Mouse (Mus musculus): ENCODE results near the gene Sfxn5.

DNA sequence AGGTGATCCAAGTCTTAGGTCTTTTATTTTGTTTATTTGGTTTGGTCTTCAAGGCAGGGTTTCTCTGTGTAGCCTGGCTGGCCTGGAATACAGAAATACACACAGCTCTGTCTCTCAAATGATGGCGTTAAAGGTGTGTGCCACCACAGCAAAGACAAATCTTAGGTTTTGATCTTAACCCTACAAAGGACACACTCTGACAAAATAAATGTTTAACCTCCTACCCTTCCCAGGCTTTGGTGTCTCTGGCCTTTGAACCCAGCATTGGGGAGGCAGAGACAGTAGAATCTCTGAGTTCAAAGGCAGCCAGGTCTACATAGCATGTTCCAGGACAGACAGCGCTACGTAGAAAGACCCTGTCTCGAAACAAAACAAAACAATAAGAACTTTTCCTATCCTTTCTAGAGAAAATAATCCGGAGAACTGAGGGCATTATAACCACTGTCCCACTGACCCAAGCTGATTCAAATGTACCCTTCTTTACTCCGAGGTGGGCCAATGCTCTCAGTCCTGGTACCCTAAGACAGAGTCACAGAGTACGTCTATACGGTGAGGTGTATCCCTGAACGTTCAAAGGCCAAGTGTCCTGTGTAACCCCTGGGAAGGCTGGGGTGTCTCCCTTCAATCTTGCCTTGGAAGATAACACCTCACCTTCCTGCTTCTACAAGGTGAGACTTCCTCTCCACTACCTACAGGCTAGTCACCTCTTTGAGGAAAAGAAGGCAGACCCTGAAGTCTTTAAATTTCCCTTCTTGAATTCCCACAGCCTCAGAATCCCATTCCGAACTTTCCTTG is 40.0 kb upstream of the Sfxn5 start:
- TF ChIP-seq CTCF (IDR thresholded peaks at IDR 0.05; ENCODE audit: control insufficient read depth, insufficient read depth, low read length) (no peak), POLR2A (IDR thresholded peaks at IDR 0.05; ENCODE audit: borderline replicate concordance, control insufficient read depth, low read depth, low read length) (no peak)

Data from bone marrow, adult 2 months (tissue).